Mouse (Mus musculus): Measurements from ENCODE around the gene Adgra3. TPM values are rescaled to one million over a fixed set of nuclear protein-coding genes. Genes with fewer than 3 reads are reported as not detected.
A peak's percentile ranks its signal among the peaks of the same experiment; 100 is the strongest.

Adgra3 gene
- polyA plus RNA-seq, 1 experiment from 2014 or later = 40.1 TPM

DNA sequence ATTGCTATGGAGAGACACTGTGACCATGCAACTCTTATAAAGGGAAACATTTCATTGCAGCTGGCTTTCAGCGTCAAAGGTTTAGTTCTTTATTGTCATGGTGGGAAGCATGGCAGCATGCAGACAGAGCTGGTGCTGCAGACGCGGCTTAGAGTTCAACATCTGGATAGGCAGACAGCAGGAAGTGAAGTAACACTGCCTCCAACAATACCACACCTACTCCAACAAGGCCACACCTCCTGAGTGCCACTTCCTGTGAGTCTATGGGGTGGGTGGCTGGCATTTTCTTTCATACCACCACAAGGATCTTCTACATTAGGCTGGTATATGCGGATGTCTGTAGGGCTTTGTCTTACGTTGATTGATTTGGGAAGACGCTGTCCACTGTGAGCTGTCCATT is 29.1 kb downstream of the Adgra3 start:
- no peak for ATAC-seq (replicated peaks; ENCODE audit: low FRiP score)
- H3K9ac ChIP-seq = no peak overlapping the region
- H3K4me2 ChIP-seq = no peak overlapping the region
- WGBS = 82% methylated on average over 6 of the region's 6 CpGs
- H3K36me3 ChIP-seq = peaks cover 6% of the 10 kb centered on the region; the same call in 1 of the 2 replicates
- H3K4me3 ChIP-seq (replicated peaks) = no peak overlapping the region
- no peaks in the 10 kb centered on the region for H3K27me3 ChIP-seq
- H3K27ac ChIP-seq = no peak overlapping the region
- H3K9me3 ChIP-seq (replicated peaks) = no peaks in the 10 kb centered on the region
- H3K4me1 ChIP-seq = peaks cover 59% of the 10 kb centered on the region

- no peak overlapping the region for H3K9ac ChIP-seq
- no peak overlapping the region for H3K4me3 ChIP-seq (replicated peaks)
- H3K36me3 ChIP-seq = peaks cover 26% of the 10 kb centered on the region
- no peak overlapping the region for H3K4me2 ChIP-seq
- no peaks in the 10 kb centered on the region for H3K27me3 ChIP-seq
- H3K27ac ChIP-seq = no peak overlapping the region; the same call in 1 of the 2 replicates
- 58% methylated on average over 5 of the region's 5 CpGs for WGBS
- H3K4me1 ChIP-seq = peaks cover 42% of the 10 kb centered on the region
- no peak for ATAC-seq (replicated peaks; ENCODE audit: low FRiP score)
- H3K9me3 ChIP-seq (replicated peaks) = no peaks in the 10 kb centered on the region
Observed at GRCm38 (mm10) chr5:50027561-50027960, 31.2 kb downstream of the Adgra3 start.

- 56% methylated on average over 7 of the region's 7 CpGs for WGBS
- ATAC-seq (replicated peaks; ENCODE audit: low FRiP score) = no peak
- no peaks in the 10 kb centered on the region for H3K27me3 ChIP-seq
Observed at GRCm38 (mm10) chr5:50027001-50027400, 31.8 kb downstream of the Adgra3 start.

GRCm38 (mm10) chr5:50026148-50026547 is 32.7 kb downstream of the Adgra3 start:
- H3K9me3 ChIP-seq (replicated peaks) = no peaks in the 10 kb centered on the region
- no peak overlapping the region for H3K9ac ChIP-seq
- no peak overlapping the region for H3K27ac ChIP-seq
- H3K27me3 ChIP-seq = no peaks in the 10 kb centered on the region
- peaks cover 34% of the 10 kb centered on the region for H3K4me1 ChIP-seq
- no peak overlapping the region for H3K4me3 ChIP-seq (replicated peaks)
- no peak for ATAC-seq (replicated peaks; ENCODE audit: low FRiP score)
- H3K4me2 ChIP-seq = no peak overlapping the region
- H3K36me3 ChIP-seq = peaks cover 28% of the 10 kb centered on the region
- WGBS = 76% methylated on average over 3 of the region's 3 CpGs

More at GRCm38 (mm10) chr5:50027001-50027400, 31.8 kb downstream of the Adgra3 start:
- Histone ChIP-seq H3K9ac (no peak overlapping the region), H3K4me1 (peaks cover 37% of the 10 kb centered on the region), H3K27ac (no peak overlapping the region; the same call in 1 of the 2 replicates), H3K36me3 (peaks cover 28% of the 10 kb centered on the region), H3K4me3 (replicated peaks) (no peak overlapping the region), H3K9me3 (replicated peaks) (no peaks in the 10 kb centered on the region), H3K4me2 (no peak overlapping the region)

- Histone ChIP-seq H3K9me3 (replicated peaks) (no peaks in the 10 kb centered on the region), H3K4me1 (peaks cover 31% of the 10 kb centered on the region)
- no peak for ATAC-seq (replicated peaks; ENCODE audit: low FRiP score)
Observed at GRCm38 (mm10) chr5:50024097-50024496, 34.7 kb downstream of the Adgra3 start.

GRCm38 (mm10) chr5:50015987-50016587 is 42.7 kb downstream of the Adgra3 start:
- H3K36me3 ChIP-seq = peaks cover 36% of the 10 kb centered on the region
- no peaks in the 10 kb centered on the region for H3K9me3 ChIP-seq (replicated peaks)
- H3K27ac ChIP-seq = no peak overlapping the region
- H3K4me1 ChIP-seq = peaks cover 10% of the 10 kb centered on the region; the same call in 1 of the 2 replicates
- WGBS = 44% methylated on average over 5 of the region's 5 CpGs
- ATAC-seq (replicated peaks; ENCODE audit: low FRiP score) = peak; percentile 54
- no peak overlapping the region for H3K4me3 ChIP-seq (replicated peaks)
- no peak overlapping the region for H3K9ac ChIP-seq
- no peaks in the 10 kb centered on the region for H3K27me3 ChIP-seq
- no peak overlapping the region for H3K4me2 ChIP-seq

More at GRCm38 (mm10) chr5:50024097-50024496, 34.7 kb downstream of the Adgra3 start:
- no peak overlapping the region for H3K27ac ChIP-seq
- H3K9ac ChIP-seq = no peak overlapping the region
- no peak overlapping the region for H3K4me3 ChIP-seq (replicated peaks)
- H3K4me2 ChIP-seq = no peak overlapping the region
- H3K36me3 ChIP-seq = peaks cover 33% of the 10 kb centered on the region
- 83% methylated on average over 6 of the region's 6 CpGs for WGBS
- H3K27me3 ChIP-seq = no peaks in the 10 kb centered on the region

- no peak for ATAC-seq (replicated peaks; ENCODE audit: low FRiP score)
- H3K4me3 ChIP-seq (replicated peaks) = no peak overlapping the region
- H3K4me1 ChIP-seq = peaks cover 7% of the 10 kb centered on the region; the same call in 1 of the 2 replicates
- H3K27me3 ChIP-seq = no peaks in the 10 kb centered on the region
- H3K27ac ChIP-seq = no peak overlapping the region
- H3K36me3 ChIP-seq = peaks cover 39% of the 10 kb centered on the region
- no peaks in the 10 kb centered on the region for H3K9me3 ChIP-seq (replicated peaks)
- 74% methylated on average over 5 of the region's 5 CpGs for WGBS
- H3K9ac ChIP-seq = no peak overlapping the region
- no peak overlapping the region for H3K4me2 ChIP-seq
Observed at GRCm38 (mm10) chr5:50015147-50015697, 43.6 kb downstream of the Adgra3 start.

GRCm38 (mm10) chr5:50014658-50015057 is 44.1 kb downstream of the Adgra3 start:
- no peak for ATAC-seq (replicated peaks; ENCODE audit: low FRiP score)
- WGBS = 70% methylated on average over 7 of the region's 7 CpGs
- no peak overlapping the region for H3K4me2 ChIP-seq
- H3K27ac ChIP-seq = no peak overlapping the region
- peaks cover 7% of the 10 kb centered on the region; the same call in 1 of the 2 replicates for H3K4me1 ChIP-seq
- H3K36me3 ChIP-seq = peaks cover 42% of the 10 kb centered on the region
- H3K27me3 ChIP-seq = no peaks in the 10 kb centered on the region
- no peaks in the 10 kb centered on the region for H3K9me3 ChIP-seq (replicated peaks)
- no peak overlapping the region for H3K9ac ChIP-seq
- no peak overlapping the region for H3K4me3 ChIP-seq (replicated peaks)

- H3K27me3 ChIP-seq = no peaks in the 10 kb centered on the region
- H3K9ac ChIP-seq = no peak overlapping the region
- no peak overlapping the region for H3K4me2 ChIP-seq
- peaks cover 7% of the 10 kb centered on the region; the same call in 1 of the 2 replicates for H3K4me1 ChIP-seq
- no peak overlapping the region for H3K4me3 ChIP-seq (replicated peaks)
- ATAC-seq (replicated peaks; ENCODE audit: low FRiP score) = no peak
- peaks cover 48% of the 10 kb centered on the region for H3K36me3 ChIP-seq
- no peaks in the 10 kb centered on the region for H3K9me3 ChIP-seq (replicated peaks)
- 60% methylated on average over 4 of the region's 4 CpGs for WGBS
- no peak overlapping the region for H3K27ac ChIP-seq
Observed at GRCm38 (mm10) chr5:50013965-50014364, 44.8 kb downstream of the Adgra3 start.

DNA sequence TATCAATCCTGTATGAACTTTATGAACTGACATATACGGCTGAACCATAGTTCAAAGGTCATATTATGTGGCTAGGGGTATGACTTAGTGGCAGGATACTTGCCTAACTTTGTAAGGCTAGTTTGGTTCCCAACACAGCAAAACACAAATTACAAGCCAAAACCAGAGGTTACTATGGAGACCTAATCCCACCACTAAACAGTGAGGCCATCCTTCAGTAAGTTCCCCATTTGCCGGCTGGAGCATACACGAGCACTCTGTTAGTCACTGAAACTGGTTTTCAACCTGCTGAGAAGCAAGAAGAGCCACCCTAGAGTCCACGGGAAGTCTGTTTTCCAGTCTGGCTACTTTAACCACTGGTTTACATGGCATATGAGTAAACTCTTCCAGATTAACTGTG is 50.0 kb downstream of the Adgra3 start:
- 73% methylated on average over 4 of the region's 4 CpGs for WGBS
- Histone ChIP-seq H3K9ac (no peak overlapping the region), H3K27ac (no peak overlapping the region), H3K4me2 (no peak overlapping the region), H3K36me3 (peaks cover 54% of the 10 kb centered on the region), H3K4me1 (no peaks in the 10 kb centered on the region), H3K27me3 (no peaks in the 10 kb centered on the region), H3K9me3 (replicated peaks) (no peaks in the 10 kb centered on the region), H3K4me3 (replicated peaks) (no peak overlapping the region)
- no peak for ATAC-seq (replicated peaks; ENCODE audit: low FRiP score)

DNA sequence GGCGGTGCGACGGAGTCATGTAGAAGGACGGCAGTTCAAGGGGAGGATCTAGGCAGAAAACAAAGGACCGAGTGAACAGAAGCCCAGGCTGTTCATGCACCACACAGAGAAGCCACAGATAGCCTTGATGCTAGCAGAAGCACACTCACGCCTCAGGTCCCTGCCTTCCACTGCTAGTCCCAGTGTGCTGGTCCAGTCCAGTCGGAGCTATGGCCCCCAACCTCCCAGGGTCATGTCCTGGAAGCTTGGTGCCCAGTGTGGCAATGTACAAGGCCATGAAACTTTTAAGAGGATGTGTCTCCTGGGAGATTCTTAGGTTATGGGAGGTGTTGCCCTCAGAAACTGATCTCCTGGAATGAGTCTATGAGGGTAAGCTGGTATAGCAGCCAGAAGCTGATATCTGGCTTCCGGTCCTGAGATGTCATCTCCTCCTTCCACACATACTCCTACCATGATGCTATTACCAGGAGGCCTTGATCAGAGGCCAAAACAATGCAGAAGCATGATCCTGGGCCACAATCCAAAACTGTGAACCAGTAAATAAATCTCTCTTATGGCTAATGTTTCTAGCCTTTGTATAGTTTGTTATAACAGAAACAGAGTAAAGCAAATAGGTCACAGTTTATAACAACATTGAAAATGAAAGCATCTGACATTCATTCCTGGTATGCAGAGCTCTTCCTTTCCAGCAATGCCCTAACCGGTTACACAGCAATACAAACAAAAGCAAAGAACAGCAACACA is 51.7 kb downstream of the Adgra3 start:
- Histone ChIP-seq H3K9ac (no peak overlapping the region), H3K36me3 (peaks cover 54% of the 10 kb centered on the region), H3K4me1 (no peaks in the 10 kb centered on the region), H3K4me2 (no peak overlapping the region), H3K9me3 (replicated peaks) (no peaks in the 10 kb centered on the region), H3K27me3 (no peaks in the 10 kb centered on the region), H3K27ac (no peak overlapping the region), H3K4me3 (replicated peaks) (no peak overlapping the region)
- ATAC-seq (replicated peaks; ENCODE audit: low FRiP score) = peak; percentile 53; the same call in 1 of the 2 replicates
- 72% methylated on average over 9 of the region's 9 CpGs for WGBS

DNA sequence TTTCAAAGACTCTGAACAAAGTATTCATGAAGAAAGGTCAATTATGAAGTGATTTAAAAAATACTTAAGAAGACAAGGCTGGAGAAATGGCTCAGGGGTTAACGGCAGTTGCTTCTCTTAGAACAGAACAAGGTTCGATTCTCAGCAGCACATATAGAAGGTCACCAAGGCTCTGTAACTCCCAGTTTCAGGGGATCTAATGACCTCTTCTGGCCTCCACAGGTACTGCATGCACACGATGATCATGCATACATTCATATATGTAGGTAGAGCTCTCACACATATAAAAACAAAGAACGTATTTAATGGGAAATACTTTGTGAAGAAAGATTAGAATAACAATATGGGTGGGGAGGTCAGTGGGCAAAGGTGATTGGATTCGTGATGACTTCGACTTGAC is 56.5 kb downstream of the Adgra3 start:
- Histone ChIP-seq H3K27me3 (no peaks in the 10 kb centered on the region), H3K36me3 (peaks cover 59% of the 10 kb centered on the region), H3K9me3 (replicated peaks) (no peaks in the 10 kb centered on the region), H3K4me3 (replicated peaks) (no peak overlapping the region), H3K9ac (no peak overlapping the region), H3K4me1 (no peaks in the 10 kb centered on the region), H3K4me2 (no peak overlapping the region), H3K27ac (no peak overlapping the region)
- 89% methylated on average over 6 of the region's 6 CpGs for WGBS
- no peak for ATAC-seq (replicated peaks; ENCODE audit: low FRiP score)

Data from kidney, embryonic 15.5 days (tissue).